Mouse (Mus musculus) layer of hippocampus, adult 8-10 months (tissue): ENCODE results near the gene Cd44. TPM values are rescaled to one million over a fixed set of nuclear protein-coding genes. Genes with fewer than 3 reads are reported as not detected.

Experiments used
- DNase-seq, 2 experiments: peaks; one replicate each; pipeline ENCODE4 v3.0.0; 2022; ENCODE audit warnings: low spot score in 2 of 2
- total RNA-seq, 4 experiments: library from RNA; stranded (reverse); gene quantifications; 2 replicates each; pipeline ENCODE4 v1.2.4; 2022

Cd44 gene
- total RNA-seq, 4 experiments from 2014 or later = 5.6 to 20.0 (median 11.2) TPM

- no peak for DNase-seq
Observed at GRCm38 (mm10) chr2:102764602-102765374, 136.7 kb downstream of the Cd44 start.

GRCm38 (mm10) chr2:102763991-102764390 is 137.5 kb downstream of the Cd44 start:
- no peak for DNase-seq

GRCm38 (mm10) chr2:102763176-102763575 is 138.3 kb downstream of the Cd44 start:
- DNase-seq = no peak

Other genes with a start within 250 kb of the Cd44 start
- gene Slc1a2, start 243.0 kb downstream of the Cd44 start, total RNA-seq = 1,000 to 10,000 TPM; 1,693 to 1,901 (median 1,776) TPM
- gene Pdhx, start 171.8 kb upstream of the Cd44 start, total RNA-seq = 10 to 100 TPM; 49.7 to 58.1 (median 54.4) TPM
- 10 to 100 TPM; 20.0 to 28.3 (median 24.5) TPM for gene Apip, start 172.0 kb upstream of the Cd44 start, total RNA-seq